Mouse (Mus musculus): ENCODE results near the gene Akip1. TPM values are rescaled to one million over a fixed set of nuclear protein-coding genes. Genes with fewer than 3 reads are reported as not detected.

The Akip1 gene
- total RNA-seq, 2 experiments from 2014 or later: 10.3 to 17.8 TPM

DNA sequence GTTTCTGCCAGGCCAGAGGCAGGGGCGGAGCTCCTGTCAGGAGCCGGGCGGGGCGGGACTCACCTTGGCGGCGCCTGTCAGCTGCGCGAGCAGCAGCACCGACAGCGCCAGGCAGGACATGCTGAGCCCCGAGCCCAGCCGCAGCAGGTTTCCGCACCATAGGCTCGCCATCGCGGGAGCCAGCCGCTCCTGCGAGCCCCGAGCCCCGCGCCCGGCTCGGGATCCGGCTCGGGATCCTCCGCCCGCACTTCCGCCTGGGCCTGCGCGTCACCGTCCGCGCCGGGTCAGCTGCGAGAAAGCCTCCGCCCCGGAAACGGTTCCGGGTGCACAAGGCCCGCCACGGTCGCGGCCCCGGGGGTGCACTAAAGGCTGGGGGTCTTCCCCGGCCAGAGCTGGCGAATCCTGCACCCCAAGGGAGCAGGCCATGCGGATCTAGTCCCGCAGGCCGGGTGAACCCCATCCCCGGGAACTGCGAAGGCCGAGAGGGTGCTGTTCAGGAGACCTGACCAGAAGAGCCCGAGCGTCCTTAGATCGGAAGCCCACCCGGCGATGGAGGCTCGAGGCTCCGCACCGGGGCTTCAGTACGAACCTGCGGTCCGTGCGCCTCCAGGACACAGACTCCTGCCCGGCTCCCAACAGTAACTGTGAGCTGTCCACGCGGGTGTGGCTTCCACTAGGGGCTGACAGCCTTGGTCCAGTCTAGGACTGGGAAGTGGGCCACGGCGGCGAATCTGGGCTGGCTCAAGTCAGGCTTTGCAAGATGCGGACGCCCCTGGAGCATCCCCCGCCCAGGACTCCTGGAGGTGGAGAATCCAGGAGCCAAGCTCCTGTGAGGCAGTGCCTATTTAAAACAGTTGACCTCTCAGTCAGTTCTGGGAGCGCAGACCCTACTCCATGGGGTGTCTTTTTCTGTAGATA lies 48.8 kb downstream of the Akip1 start, which contains the start of gene Tmem9b:
TSS of gene Tmem9b (minus strand) at position 868 of the 918 bp plus-strand sequence.
- TF ChIP-seq CTCF (IDR thresholded peaks at IDR 0.05): peak; percentile 22
- Histone ChIP-seq H3K27ac (peak within 1 kb of the TSS; percentile 98), H3K4me3 (peak within 1 kb of the TSS; percentile 94)
- DNase-seq: peak; percentile 91
- intact Hi-C loops (cut with DNase I): no loop called here

DNA sequence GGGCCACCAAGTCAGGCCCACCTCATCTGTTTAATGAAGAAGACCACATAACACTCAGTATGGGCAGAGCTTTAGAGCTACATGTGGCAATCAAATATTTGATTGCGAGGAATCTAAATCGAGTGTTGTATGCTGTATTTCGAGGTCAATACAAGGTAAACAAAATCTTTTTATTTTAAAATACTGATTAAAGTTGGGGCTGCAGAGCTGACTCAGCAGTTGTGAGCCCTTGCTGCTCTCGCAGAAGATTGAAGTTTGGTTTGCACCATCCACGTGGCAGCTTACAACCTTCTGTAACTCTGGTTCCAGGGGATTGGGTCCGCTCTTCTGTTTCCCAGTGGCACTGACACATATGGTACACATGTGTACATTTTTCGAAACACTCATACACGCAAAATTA lies 50.5 kb downstream of the Akip1 start:
- no peak overlapping the region for H3K27ac ChIP-seq
- intact Hi-C loops (cut with DNase I): no loop called here
- H3K4me3 ChIP-seq: no peak overlapping the region
- DNase-seq: no peak
- TF ChIP-seq CTCF (IDR thresholded peaks at IDR 0.05): no peak

DNA sequence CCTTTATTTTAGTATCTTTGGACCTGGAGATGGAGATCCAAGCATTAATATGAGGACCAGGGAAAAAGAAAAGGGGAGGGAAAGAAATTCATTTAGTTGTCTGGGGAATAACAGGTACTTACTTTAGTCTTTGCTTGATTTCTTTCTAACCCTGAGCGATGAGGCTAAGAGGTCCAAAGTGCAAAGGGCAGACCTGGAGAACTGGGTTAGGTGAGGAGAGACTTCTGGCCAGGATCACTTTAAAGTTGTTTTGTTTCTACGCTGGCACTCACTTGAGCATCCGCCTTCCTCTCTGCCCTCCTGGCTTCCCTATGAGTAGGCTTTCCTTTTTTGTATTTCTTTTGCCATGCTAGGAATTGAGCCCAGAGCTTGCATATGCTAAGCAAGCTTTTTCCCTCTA lies 52.8 kb downstream of the Akip1 start:
- TF ChIP-seq CTCF (IDR thresholded peaks at IDR 0.05): no peak
- intact Hi-C loops (cut with DNase I): no loop called here
- DNase-seq: no peak

More for the DNA sequence above, 52.8 kb downstream of the Akip1 start:
- H3K4me3 ChIP-seq: no peak overlapping the region
- no peak overlapping the region for H3K27ac ChIP-seq

Other genes with a start within 250 kb of the Akip1 start
- under 1 TPM; 0.17 to 0.23 TPM for gene Trim66, start 195.6 kb upstream of the Akip1 start, total RNA-seq (2021)
- gene Rpl27a, start 184.5 kb upstream of the Akip1 start, total RNA-seq (2021): 100 to 1,000 TPM in 1 of 2 experiments, 10 to 100 TPM in 1; 78.8 to 109 TPM
- gene St5, start 85 bp upstream of the Akip1 start, total RNA-seq (2021): 1 to 10 TPM; 6.8 to 7.7 TPM
- not detected for gene BC051019, start 20.2 kb downstream of the Akip1 start, total RNA-seq (2021)
- not detected for gene Ascl3, start 28.0 kb downstream of the Akip1 start, total RNA-seq (2021)
- 10 to 100 TPM; 28.1 to 30.4 TPM for gene Tmem9b, start 49.2 kb downstream of the Akip1 start, total RNA-seq (2021)
- not detected for gene Nrip3, start 78.3 kb downstream of the Akip1 start, total RNA-seq (2021)
- 1 to 10 TPM; 1.4 to 3.5 TPM for gene Scube2, start 162.0 kb downstream of the Akip1 start, total RNA-seq (2021)